Mouse (Mus musculus): ENCODE results near the gene Mt2. TPM values are rescaled to one million over a fixed set of nuclear protein-coding genes. Genes with fewer than 3 reads are reported as not detected.

The Mt2 gene
- polyA plus RNA-seq, 2 experiments, result 1,576 to 2,197 TPM

- no peaks in the 10 kb centered on the region for H3K9me3 ChIP-seq (ENCODE audit: control insufficient read depth, low read length)
- TF ChIP-seq CTCF (IDR thresholded peaks at IDR 0.05; ENCODE audit: low read depth) (peak; percentile 60), EP300 (IDR thresholded peaks at IDR 0.05; ENCODE audit: low read depth) (no peak)
- 34% methylated on average over 7 of the region's 7 CpGs for WGBS (ENCODE audit: insufficient replicate concordance)
- H3K4me3 ChIP-seq (ENCODE audit: insufficient read depth in 1 of 2, low read depth in 2 of 2, low read length in 2 of 2), result peak overlapping the region; percentile 83 to 97
- no peak for ATAC-seq (ENCODE audit: insufficient read depth)
- peak overlapping the region; percentile 95 for H3K27ac ChIP-seq
- no peaks in the 10 kb centered on the region; the same call in none of the 2 replicates for H3K27me3 ChIP-seq (ENCODE audit: control insufficient read depth, insufficient read depth, low read length)
- no peak for DNase-seq (ENCODE audit: low read depth in 3 of 3, low spot score in 3 of 3)
- peaks cover 3% of the 10 kb centered on the region; the same call in 1 of the 2 replicates for H3K36me3 ChIP-seq (replicated peaks; ENCODE audit: control insufficient read depth, insufficient read depth, low read depth)
- peaks cover 31 to 36% of the 10 kb centered on the region in 2 experiments for H3K4me1 ChIP-seq (replicated peaks; ENCODE audit: control insufficient read depth in 2 of 2, insufficient read depth in 2 of 2, low read length in 1 of 2)
- peak overlapping the region; percentile 98 for H3K9ac ChIP-seq (replicated peaks)
- H3K4me2 ChIP-seq (ENCODE audit: low read depth), result peak overlapping the region; percentile 95
Observed at GRCm38 (mm10) chr8:94174619-94175213, 2.3 kb downstream of the Mt2 start.

- Histone ChIP-seq H3K36me3 (replicated peaks; ENCODE audit: control insufficient read depth, insufficient read depth, low read depth) (peaks cover 3% of the 10 kb centered on the region; the same call in 1 of the 2 replicates), H3K27me3 (ENCODE audit: control insufficient read depth, insufficient read depth, low read length) (no peaks in the 10 kb centered on the region; the same call in none of the 2 replicates), H3K4me1 (replicated peaks; ENCODE audit: control insufficient read depth in 2 of 2, insufficient read depth in 2 of 2, low read length in 1 of 2) (peaks cover 24 to 30% of the 10 kb centered on the region in 2 experiments), H3K27ac (peak overlapping the region; percentile 99), H3K4me3 (ENCODE audit: insufficient read depth in 1 of 2, low read depth in 2 of 2, low read length in 2 of 2) (peak overlapping the region; percentile 36 to 90; a peak in 3 of 4 replicates), H3K9me3 (ENCODE audit: control insufficient read depth, low read length) (no peaks in the 10 kb centered on the region), H3K4me2 (ENCODE audit: low read depth) (peak overlapping the region; percentile 88), H3K9ac (replicated peaks) (peak overlapping the region; percentile 73)
- 54% methylated on average over 7 of the region's 7 CpGs for WGBS (ENCODE audit: insufficient replicate concordance)
- ATAC-seq (ENCODE audit: insufficient read depth), result no peak
- TF ChIP-seq CTCF (IDR thresholded peaks at IDR 0.05; ENCODE audit: low read depth), result no peak
- TF ChIP-seq EP300 (IDR thresholded peaks at IDR 0.05; ENCODE audit: low read depth), result no peak
- DNase-seq (ENCODE audit: low read depth in 3 of 3, low spot score in 3 of 3), result no peak
Observed at GRCm38 (mm10) chr8:94177716-94178390, 5.4 kb downstream of the Mt2 start.

GRCm38 (mm10) chr8:94178857-94179712 lies 6.6 kb downstream of the Mt2 start, which contains the start of gene Mt1:
Gene Mt1, plus strand, starts transcription at chr8:94179082.
- under 1% methylated on average over 50 of the region's 50 CpGs for WGBS (ENCODE audit: insufficient replicate concordance)

GRCm38 (mm10) chr8:94179713-94180560 lies 7.5 kb downstream of the Mt2 start:
- Histone ChIP-seq H3K27me3 (ENCODE audit: control insufficient read depth, insufficient read depth, low read length) (no peaks in the 10 kb centered on the region), H3K4me1 (replicated peaks; ENCODE audit: control insufficient read depth in 2 of 2, insufficient read depth in 2 of 2, low read length in 1 of 2) (peaks cover 41 to 42% of the 10 kb centered on the region in 2 experiments), H3K9ac (replicated peaks) (peak overlapping the region; percentile 98), H3K9me3 (ENCODE audit: control insufficient read depth, low read length) (no peaks in the 10 kb centered on the region), H3K27ac (peak overlapping the region; percentile 99), H3K4me3 (ENCODE audit: insufficient read depth in 1 of 2, low read depth in 2 of 2, low read length in 2 of 2) (peak overlapping the region; percentile 78 to 90), H3K36me3 (replicated peaks; ENCODE audit: control insufficient read depth, insufficient read depth, low read depth) (no peaks in the 10 kb centered on the region; the same call in 1 of the 2 replicates), H3K4me2 (ENCODE audit: low read depth) (peak overlapping the region; percentile 88)
- TF ChIP-seq CTCF (IDR thresholded peaks at IDR 0.05; ENCODE audit: low read depth) (peak; percentile 0; the same call in 1 of the 2 replicates), EP300 (IDR thresholded peaks at IDR 0.05; ENCODE audit: low read depth) (no peak)
- DNase-seq (ENCODE audit: low read depth in 3 of 3, low spot score in 3 of 3) (peak in 1 of 3 experiments; percentile 75), ATAC-seq (ENCODE audit: insufficient read depth) (no peak)
- 3% methylated on average over 25 of the region's 25 CpGs for WGBS (ENCODE audit: insufficient replicate concordance)

More at GRCm38 (mm10) chr8:94178857-94179712, 6.6 kb downstream of the Mt2 start, which contains the start of gene Mt1:
- peak; percentile 99 for DNase-seq (ENCODE audit: low read depth in 3 of 3, low spot score in 3 of 3)
- no peaks in the 10 kb centered on the region; the same call in 1 of the 2 replicates for H3K36me3 ChIP-seq (replicated peaks; ENCODE audit: control insufficient read depth, insufficient read depth, low read depth)
- peak within 1 kb of the TSS; percentile 78 to 90 for H3K4me3 ChIP-seq (ENCODE audit: insufficient read depth in 1 of 2, low read depth in 2 of 2, low read length in 2 of 2)
- ATAC-seq (ENCODE audit: insufficient read depth), result peak; percentile 88
- H3K9me3 ChIP-seq (ENCODE audit: control insufficient read depth, low read length), result no peaks in the 10 kb centered on the region
- peak within 1 kb of the TSS; percentile 88 for H3K4me2 ChIP-seq (ENCODE audit: low read depth)
- H3K27ac ChIP-seq, result peak within 1 kb of the TSS; percentile 99
- peak within 1 kb of the TSS; percentile 98 for H3K9ac ChIP-seq (replicated peaks)
- no peaks in the 10 kb centered on the region for H3K27me3 ChIP-seq (ENCODE audit: control insufficient read depth, insufficient read depth, low read length)
- TF ChIP-seq EP300 (IDR thresholded peaks at IDR 0.05; ENCODE audit: low read depth) (peak; percentile 89), CTCF (IDR thresholded peaks at IDR 0.05; ENCODE audit: low read depth) (no peak)
- H3K4me1 ChIP-seq (replicated peaks; ENCODE audit: control insufficient read depth in 2 of 2, insufficient read depth in 2 of 2, low read length in 1 of 2), result peaks cover 33 to 38% of the 10 kb centered on the region in 2 experiments
